Mouse (Mus musculus) heart, embryonic 15.5 days (tissue): ENCODE data around the gene Hsd17b11. TPM values are rescaled to one million over a fixed set of nuclear protein-coding genes. Genes with fewer than 3 reads are reported as not detected.

Experiments
- ATAC-seq: fragments of 200-750 bp; cut with Nextera tagmentation; replicated peaks from 2 replicates; pipeline ENCODE4 v1.8.0; 2017; ENCODE audit warnings: low read depth, moderate TSS enrichment; ENCODE audit not compliant: insufficient number of reproducible peaks, insufficient read depth, low FRiP score
- H3K27ac ChIP-seq: fragments of 300-500 bp; sonication (generic); 2 replicates; pipeline ENCODE4 v1.5.1; 2015; ENCODE audit warnings: mild to moderate bottlenecking, inconsistent platforms
- H3K27me3 ChIP-seq: fragments of 300-500 bp; sonication (generic); 2 replicates; pipeline ENCODE4 v1.6.1; 2015; ENCODE audit warnings: inconsistent platforms
- H3K36me3 ChIP-seq: fragments of 300-500 bp; sonication (generic); 2 replicates; pipeline ENCODE4 v1.6.1; 2015; ENCODE audit warnings: mild to moderate bottlenecking, inconsistent platforms
- H3K4me1 ChIP-seq: fragments of 300-500 bp; sonication (generic); replicated peaks from 2 replicates; pipeline ENCODE4 v1.6.1; 2015; ENCODE audit warnings: inconsistent platforms
- H3K4me2 ChIP-seq: fragments of 300-500 bp; sonication (generic); 2 replicates; pipeline ENCODE4 v1.6.1; 2015; ENCODE audit warnings: inconsistent platforms, mild to moderate bottlenecking, moderate library complexity
- H3K4me3 ChIP-seq: fragments of 300-500 bp; sonication (generic); 2 replicates; pipeline ENCODE4 v1.5.1; 2015; ENCODE audit warnings: mild to moderate bottlenecking, inconsistent platforms
- H3K9ac ChIP-seq: fragments of 300-500 bp; sonication (generic); 2 replicates; pipeline ENCODE4 v1.6.1; 2015; ENCODE audit warnings: mild to moderate bottlenecking, inconsistent platforms
- H3K9me3 ChIP-seq: fragments of 300-500 bp; sonication (generic); replicated peaks from 2 replicates; pipeline ENCODE4 v1.6.1; 2016; ENCODE audit warnings: inconsistent platforms
- WGBS: fragments of 180-500 bp; shearing (Covaris S2); methylation state at CpG from one replicate; pipeline ENCODE4 v1.1.7; 2015; ENCODE audit warnings: mixed read lengths; 5-methylcytosine and 5-hydroxymethylcytosine counted together
- polyA plus RNA-seq: library from polyadenylated mRNA; unstranded; fragments of >200 nt; fragmentation: Nextera tagmentation; extraction: Ambion mirVana; gene quantifications from 2 replicates; pipeline ENCODE4 v1.2.1, GENCODE M21; 2015

Gene Hsd17b11
- 3.5 and 4.1 TPM in 2 replicates for polyA plus RNA-seq

- WGBS = 2% methylated on average over 31 of the region's 31 CpGs
- peak within 1 kb of the TSS; percentile 89 for H3K27ac ChIP-seq
Observed at GRCm38 (mm10) chr5:104021597-104022378, at the start of gene Hsd17b11. Gene Hsd17b11, minus strand, starts transcription at chr5:104021919.

GRCm38 (mm10) chr5:104071048-104071447 lies 49.3 kb upstream of the Hsd17b11 start:
- no peaks in the 10 kb centered on the region for H3K9me3 ChIP-seq
- no peak for ATAC-seq
- H3K4me1 ChIP-seq = 0 out of 2 replicates have a peak, but pooled peaks cover 4% of the 10 kb centered on the region
- H3K9ac ChIP-seq = no peak overlapping the region
- no peak overlapping the region for H3K4me2 ChIP-seq
- H3K36me3 ChIP-seq = no peaks in the 10 kb centered on the region
- WGBS = 64% methylated on average over 4 of the region's 4 CpGs
- H3K27ac ChIP-seq = no peak overlapping the region
- H3K4me3 ChIP-seq = no peak overlapping the region
- no peaks in the 10 kb centered on the region for H3K27me3 ChIP-seq

More at GRCm38 (mm10) chr5:104021597-104022378, at the start of gene Hsd17b11:
- ATAC-seq = peak; percentile 94
- H3K36me3 ChIP-seq = peaks cover 7% of the 10 kb centered on the region; the same call in 1 of the 2 replicates
- H3K4me3 ChIP-seq = peak within 1 kb of the TSS; percentile 75
- H3K4me2 ChIP-seq = peak within 1 kb of the TSS; percentile 81
- H3K4me1 ChIP-seq = peaks cover 36% of the 10 kb centered on the region
- H3K27me3 ChIP-seq = no peaks in the 10 kb centered on the region
- peak within 1 kb of the TSS; percentile 74 for H3K9ac ChIP-seq
- no peaks in the 10 kb centered on the region for H3K9me3 ChIP-seq

GRCm38 (mm10) chr5:104068751-104069150 lies 47.0 kb upstream of the Hsd17b11 start:
- ATAC-seq = no peak
- no peak overlapping the region for H3K4me3 ChIP-seq
- peaks cover 10% of the 10 kb centered on the region for H3K36me3 ChIP-seq
- no peak overlapping the region for H3K27ac ChIP-seq
- no peaks in the 10 kb centered on the region for H3K9me3 ChIP-seq
- no peak overlapping the region for H3K9ac ChIP-seq
- H3K4me2 ChIP-seq = no peak overlapping the region
- 0 out of 2 replicates have a peak, but pooled peaks cover 4% of the 10 kb centered on the region for H3K4me1 ChIP-seq
- WGBS = 77% methylated on average over 7 of the region's 7 CpGs
- no peaks in the 10 kb centered on the region for H3K27me3 ChIP-seq

- 93% methylated on average over 11 of the region's 11 CpGs for WGBS
Observed at GRCm38 (mm10) chr5:104062773-104063551, 41.2 kb upstream of the Hsd17b11 start.

GRCm38 (mm10) chr5:104061936-104062772 lies 40.4 kb upstream of the Hsd17b11 start:
- H3K4me2 ChIP-seq = no peak overlapping the region
- H3K9me3 ChIP-seq = no peaks in the 10 kb centered on the region
- H3K27ac ChIP-seq = no peak overlapping the region
- 86% methylated on average over 13 of the region's 13 CpGs for WGBS
- ATAC-seq = no peak
- no peaks in the 10 kb centered on the region for H3K4me1 ChIP-seq
- no peak overlapping the region for H3K9ac ChIP-seq
- H3K36me3 ChIP-seq = peaks cover 54% of the 10 kb centered on the region
- no peak overlapping the region for H3K4me3 ChIP-seq
- H3K27me3 ChIP-seq = no peaks in the 10 kb centered on the region

More at GRCm38 (mm10) chr5:104062773-104063551, 41.2 kb upstream of the Hsd17b11 start:
- Histone ChIP-seq H3K4me3 (no peak overlapping the region), H3K4me1 (no peaks in the 10 kb centered on the region), H3K27ac (no peak overlapping the region), H3K4me2 (no peak overlapping the region), H3K36me3 (peaks cover 54% of the 10 kb centered on the region), H3K27me3 (no peaks in the 10 kb centered on the region), H3K9ac (no peak overlapping the region), H3K9me3 (no peaks in the 10 kb centered on the region)
- ATAC-seq = no peak

GRCm38 (mm10) chr5:104060429-104060828 lies 38.7 kb upstream of the Hsd17b11 start:
- no peaks in the 10 kb centered on the region for H3K9me3 ChIP-seq
- H3K36me3 ChIP-seq = peaks cover 54% of the 10 kb centered on the region
- no peak overlapping the region for H3K4me2 ChIP-seq
- H3K4me3 ChIP-seq = no peak overlapping the region
- WGBS = 92% methylated on average over 5 of the region's 5 CpGs
- ATAC-seq = no peak
- H3K9ac ChIP-seq = no peak overlapping the region
- no peaks in the 10 kb centered on the region for H3K27me3 ChIP-seq
- H3K27ac ChIP-seq = no peak overlapping the region
- no peaks in the 10 kb centered on the region for H3K4me1 ChIP-seq

GRCm38 (mm10) chr5:104059628-104060027 lies 37.9 kb upstream of the Hsd17b11 start:
- Histone ChIP-seq H3K27ac (no peak overlapping the region), H3K27me3 (no peaks in the 10 kb centered on the region), H3K9ac (no peak overlapping the region), H3K4me2 (no peak overlapping the region), H3K36me3 (peaks cover 48% of the 10 kb centered on the region), H3K4me3 (no peak overlapping the region), H3K4me1 (no peaks in the 10 kb centered on the region), H3K9me3 (no peaks in the 10 kb centered on the region)
- 81% methylated on average over 9 of the region's 9 CpGs for WGBS
- ATAC-seq = no peak

GRCm38 (mm10) chr5:104058021-104058420 lies 36.3 kb upstream of the Hsd17b11 start:
- Histone ChIP-seq H3K27me3 (no peaks in the 10 kb centered on the region), H3K36me3 (peaks cover 38% of the 10 kb centered on the region), H3K9me3 (no peaks in the 10 kb centered on the region), H3K9ac (no peak overlapping the region), H3K4me1 (no peaks in the 10 kb centered on the region), H3K4me3 (no peak overlapping the region), H3K4me2 (no peak overlapping the region), H3K27ac (no peak overlapping the region)
- 61% methylated on average over 15 of the region's 15 CpGs for WGBS
- ATAC-seq = no peak

- WGBS = 86% methylated on average over 7 of the region's 7 CpGs
- ATAC-seq = no peak
- Histone ChIP-seq H3K27ac (no peak overlapping the region), H3K9me3 (no peaks in the 10 kb centered on the region), H3K4me1 (no peaks in the 10 kb centered on the region), H3K9ac (no peak overlapping the region), H3K36me3 (peaks cover 33% of the 10 kb centered on the region), H3K27me3 (no peaks in the 10 kb centered on the region), H3K4me3 (no peak overlapping the region), H3K4me2 (no peak overlapping the region)
Observed at GRCm38 (mm10) chr5:104056295-104056694, 34.6 kb upstream of the Hsd17b11 start.

GRCm38 (mm10) chr5:104055816-104056215 lies 34.1 kb upstream of the Hsd17b11 start:
- Histone ChIP-seq H3K36me3 (peaks cover 33% of the 10 kb centered on the region), H3K4me1 (no peaks in the 10 kb centered on the region), H3K27ac (no peak overlapping the region), H3K9me3 (no peaks in the 10 kb centered on the region), H3K9ac (no peak overlapping the region), H3K4me3 (no peak overlapping the region), H3K27me3 (no peaks in the 10 kb centered on the region), H3K4me2 (no peak overlapping the region)
- 79% methylated on average over 4 of the region's 4 CpGs for WGBS
- no peak for ATAC-seq

- 92% methylated on average over 4 of the region's 4 CpGs for WGBS
- H3K4me3 ChIP-seq = no peak overlapping the region
- H3K27ac ChIP-seq = no peak overlapping the region
- no peak overlapping the region for H3K9ac ChIP-seq
- no peaks in the 10 kb centered on the region for H3K4me1 ChIP-seq
- no peaks in the 10 kb centered on the region for H3K9me3 ChIP-seq
- peaks cover 28% of the 10 kb centered on the region for H3K36me3 ChIP-seq
- no peak for ATAC-seq
- H3K27me3 ChIP-seq = no peaks in the 10 kb centered on the region
- no peak overlapping the region for H3K4me2 ChIP-seq
Observed at GRCm38 (mm10) chr5:104054938-104055337, 33.2 kb upstream of the Hsd17b11 start.
